Mouse (Mus musculus): ENCODE data around the gene Myl6.

DNA sequence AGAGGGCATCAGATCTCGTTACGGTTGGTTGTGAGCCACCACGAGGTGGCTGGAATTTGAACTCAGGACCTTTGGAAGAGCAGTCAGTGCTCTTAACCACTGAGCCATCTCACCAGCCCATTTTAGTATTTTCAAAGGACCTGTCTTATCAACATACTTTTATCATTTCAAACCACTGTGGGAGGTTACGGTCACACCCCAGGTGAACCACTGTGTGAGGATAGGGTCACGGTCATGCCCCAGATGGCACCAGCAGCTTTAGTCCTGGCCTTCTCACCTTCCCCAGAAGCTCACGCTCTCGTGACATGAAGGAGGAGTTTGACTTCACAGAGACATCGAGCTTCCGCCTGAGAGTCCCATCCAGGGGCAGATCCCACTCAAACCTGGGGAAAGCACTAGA, 17.2 kb upstream of the Myl6 start:
- TF ChIP-seq CTCF (IDR thresholded peaks at IDR 0.05; ENCODE audit: control insufficient read depth, insufficient read depth, low read length), result no peak
- no peak for TF ChIP-seq POLR2A (IDR thresholded peaks at IDR 0.05; ENCODE audit: borderline replicate concordance, control insufficient read depth, low read depth, low read length)

Data from bone marrow, adult 2 months (tissue).